Mouse (Mus musculus): ENCODE data around the gene Zfp750.

The Zfp750 gene

DNA sequence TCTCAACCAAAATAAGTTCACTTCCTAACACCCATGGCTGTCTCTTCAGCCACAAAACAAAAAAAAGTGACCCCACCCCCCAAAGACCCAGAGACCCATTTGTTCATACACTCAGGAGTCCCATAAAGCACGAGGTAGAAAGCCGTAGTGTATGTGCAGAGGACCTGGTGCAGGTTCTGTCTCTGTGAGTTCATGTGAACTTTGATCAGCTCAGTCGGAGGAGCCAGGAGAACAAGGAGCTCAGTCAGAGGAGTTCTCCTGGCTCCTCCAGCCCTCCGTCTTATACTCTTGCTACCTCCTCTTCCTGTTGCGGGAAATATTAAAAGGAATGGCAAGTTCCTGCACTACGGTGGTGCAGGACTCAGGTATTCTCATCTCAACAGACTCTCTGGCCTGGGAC, 51.7 kb downstream of the Zfp750 start:
- no peak for DNase-seq

Measured in kidney, postnatal 4 days (tissue).